Mouse (Mus musculus) yolk sac, embryonic 10.5 days (tissue): ENCODE measurements around the gene Akain1.

Experiments
- DNase-seq: peaks from one replicate; pipeline ENCODE4 v3.0.0-alpha.2; 2017; ENCODE audit warnings: low spot score

The Akain1 gene

DNA sequence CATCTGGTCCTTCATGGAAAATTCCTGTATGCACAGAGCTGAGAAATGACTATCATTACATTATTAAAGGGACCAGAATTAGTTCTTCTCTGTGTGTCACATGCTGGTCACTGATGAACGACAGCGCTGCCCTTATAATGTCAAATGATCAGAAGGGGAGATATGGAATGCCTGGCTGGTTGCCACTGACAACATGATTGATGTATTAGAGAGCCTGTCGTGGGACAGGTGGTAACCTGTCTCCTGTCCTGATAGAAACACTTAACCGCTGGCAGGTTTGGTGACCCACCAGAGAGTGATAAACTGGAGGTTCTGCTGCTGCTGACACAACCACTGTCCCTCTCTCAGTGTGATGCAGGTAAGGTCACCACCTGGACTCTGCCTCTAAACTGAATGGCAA, 40.1 kb downstream of the Akain1 start:
- DNase-seq = no peak

DNA sequence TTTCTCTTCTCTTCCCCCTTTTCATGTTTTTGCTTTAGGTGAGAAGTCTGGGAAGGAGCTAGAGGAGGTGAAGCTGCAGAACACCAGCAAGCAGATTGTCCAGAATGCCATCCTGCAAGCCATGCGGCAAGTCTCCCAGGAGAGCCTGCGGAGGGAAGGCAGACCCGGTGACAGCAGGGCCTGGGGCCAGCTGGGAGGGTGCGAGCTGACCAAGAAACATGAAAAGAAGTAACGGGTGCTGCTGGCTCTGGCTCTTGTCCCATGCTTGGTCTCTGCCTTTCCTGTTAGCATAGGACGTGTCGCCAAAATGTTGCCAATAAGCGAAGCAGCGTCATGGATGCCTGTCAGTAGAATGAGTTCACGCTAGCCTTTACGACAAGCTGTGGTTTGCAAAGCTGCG, 48.0 kb downstream of the Akain1 start:
- DNase-seq = no peak

DNA sequence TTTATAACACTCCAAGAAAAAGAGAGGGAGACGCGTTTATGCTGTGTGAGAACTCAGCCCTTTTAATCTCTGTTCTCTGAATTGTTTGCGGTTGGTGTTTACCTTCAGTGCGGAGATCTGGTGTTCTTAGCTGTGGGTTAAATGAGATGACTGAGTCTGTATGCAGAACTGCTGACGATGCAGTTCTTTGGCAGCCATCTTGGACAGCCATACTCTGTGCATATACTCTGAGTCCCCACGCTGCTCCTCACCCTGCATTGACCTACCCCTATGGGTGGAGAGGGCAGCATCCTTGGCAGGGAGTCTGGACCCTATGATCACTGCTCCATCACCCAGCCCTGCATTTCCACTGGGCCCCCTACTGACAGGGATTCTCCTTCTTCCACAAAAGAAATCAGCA, 48.8 kb downstream of the Akain1 start:
- no peak for DNase-seq

DNA sequence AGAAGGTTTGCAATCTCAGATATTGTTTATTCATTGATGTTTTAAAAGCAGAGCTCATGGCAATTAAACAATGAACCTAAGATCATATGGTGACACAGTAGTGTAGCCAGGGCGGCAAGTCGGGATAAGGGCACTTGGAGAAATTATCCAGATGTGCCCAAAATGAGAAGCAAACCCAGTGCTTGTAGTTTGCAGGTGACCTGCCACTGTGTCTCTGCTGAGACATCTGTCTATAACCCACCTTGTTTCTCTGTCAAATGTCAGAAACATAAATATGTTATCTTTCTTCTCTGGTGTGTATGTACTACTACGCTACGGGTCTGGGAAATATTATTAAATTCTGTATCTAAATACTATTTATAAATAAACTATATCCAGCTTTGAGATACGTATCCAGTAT, 49.7 kb downstream of the Akain1 start:
- DNase-seq = no peak

DNA sequence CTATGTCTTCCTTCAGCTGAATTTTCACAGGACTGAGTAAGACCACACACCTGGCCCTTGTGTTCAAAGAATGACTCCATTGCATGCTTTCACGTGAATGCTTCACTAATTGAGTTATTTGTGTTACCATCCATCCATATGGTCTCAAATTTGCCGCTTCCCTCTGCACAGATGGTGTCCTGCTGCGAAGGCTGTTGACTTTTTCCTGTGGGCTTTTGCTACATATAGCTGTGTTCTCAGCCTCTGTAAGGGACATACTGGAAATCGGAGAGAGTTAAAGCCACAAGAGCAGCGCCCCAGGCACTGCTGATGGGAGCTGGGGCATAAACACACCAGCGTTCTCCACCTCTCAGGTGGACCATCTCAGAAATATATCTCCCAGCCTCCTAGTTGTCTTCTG, 53.2 kb downstream of the Akain1 start:
- DNase-seq = no peak

DNA sequence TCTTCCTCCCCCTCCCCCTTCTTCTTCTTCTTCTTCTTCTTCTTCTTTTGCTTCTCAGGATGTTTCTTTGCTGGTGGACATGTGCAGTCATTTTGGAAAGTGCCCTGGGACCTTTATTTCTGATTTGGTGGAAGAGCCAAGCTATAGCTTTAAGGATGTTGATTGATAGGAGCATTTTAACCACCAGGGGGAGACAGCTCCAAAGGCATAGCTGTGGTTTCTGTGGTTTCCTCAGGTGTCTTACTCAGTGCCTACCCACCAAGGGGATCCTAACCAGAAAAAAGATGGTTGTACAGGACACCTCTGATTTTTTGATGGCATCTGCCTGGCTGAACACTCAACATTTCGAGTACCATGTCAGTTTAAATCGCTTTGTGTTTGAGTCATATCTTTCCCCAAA, 56.4 kb downstream of the Akain1 start:
- DNase-seq = no peak

DNA sequence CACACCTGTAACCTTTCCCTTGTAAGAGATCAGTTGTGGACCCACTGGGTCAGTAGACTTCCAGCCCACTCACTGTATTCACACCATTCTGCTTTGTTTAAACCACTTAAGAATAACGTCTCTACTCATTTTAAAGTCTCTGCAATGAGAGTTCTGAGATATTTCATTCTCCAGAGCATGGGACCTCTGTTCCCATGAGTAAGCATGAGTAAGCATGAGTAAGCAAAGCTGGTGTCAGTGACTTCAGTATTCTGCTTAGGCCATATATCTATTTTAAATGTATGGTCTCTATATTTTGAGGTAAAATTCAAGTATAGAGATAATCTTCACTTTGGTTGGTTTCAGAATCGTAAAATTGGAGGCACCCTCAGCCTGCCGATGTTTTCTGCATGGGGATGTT, 57.0 kb downstream of the Akain1 start:
- no peak for DNase-seq

DNA sequence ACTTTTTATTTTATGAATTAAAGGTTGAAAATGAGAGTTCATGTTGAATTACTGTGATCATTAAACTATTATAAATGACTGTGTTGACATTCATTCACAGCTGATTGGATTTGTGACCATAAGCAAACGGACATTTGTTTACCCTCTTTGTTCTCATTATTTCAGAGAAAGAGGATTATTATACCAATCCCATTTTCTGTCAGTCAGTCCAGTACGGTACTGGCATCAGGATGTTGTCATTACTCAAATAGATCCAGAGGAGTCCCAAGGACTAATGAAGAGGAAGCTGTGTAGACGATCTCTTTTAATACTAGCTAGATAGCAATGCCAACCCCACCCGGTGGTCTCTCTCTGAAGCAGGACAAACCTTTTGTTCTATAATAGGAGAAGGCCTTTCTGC, 58.2 kb downstream of the Akain1 start:
- DNase-seq = no peak

DNA sequence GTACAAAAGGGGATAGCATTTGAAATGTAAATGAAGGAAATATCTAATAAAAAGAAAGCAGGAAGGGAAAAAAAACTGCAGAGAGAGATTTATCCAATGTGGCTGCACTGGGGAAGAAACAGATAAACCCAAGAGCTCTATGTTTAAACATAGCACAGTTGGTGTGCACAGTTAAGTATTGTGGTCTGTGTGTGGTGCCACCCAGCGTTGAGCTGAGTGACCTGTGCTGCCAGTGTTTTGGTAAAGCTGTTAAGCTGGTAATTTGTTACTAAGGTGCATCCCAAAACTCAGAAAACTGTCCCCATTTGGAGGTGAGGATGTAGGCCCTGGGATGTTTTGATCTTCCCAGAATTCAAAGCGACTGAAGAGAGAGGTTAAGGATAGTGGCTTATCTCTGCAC, 59.8 kb downstream of the Akain1 start:
- DNase-seq = no peak

DNA sequence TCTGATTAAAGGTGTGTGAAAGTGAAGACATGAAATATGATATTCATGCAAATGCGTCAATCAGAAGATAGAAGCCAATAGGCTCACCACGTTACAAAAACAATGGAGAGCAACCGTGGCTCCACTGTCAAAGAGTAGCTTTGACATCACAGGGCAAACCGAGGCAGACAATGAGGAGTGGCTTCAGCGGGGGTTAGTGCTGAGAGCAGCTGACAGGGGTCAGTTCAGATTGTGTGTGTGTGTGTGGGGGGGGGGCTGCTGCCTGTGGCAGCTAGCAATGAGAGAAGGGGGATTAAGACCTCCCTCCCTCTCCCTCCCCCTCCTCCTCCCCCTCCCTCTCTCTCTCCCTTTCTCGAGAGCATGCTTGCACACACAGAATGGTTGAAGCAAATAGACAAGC, 60.3 kb downstream of the Akain1 start:
- DNase-seq = no peak

DNA sequence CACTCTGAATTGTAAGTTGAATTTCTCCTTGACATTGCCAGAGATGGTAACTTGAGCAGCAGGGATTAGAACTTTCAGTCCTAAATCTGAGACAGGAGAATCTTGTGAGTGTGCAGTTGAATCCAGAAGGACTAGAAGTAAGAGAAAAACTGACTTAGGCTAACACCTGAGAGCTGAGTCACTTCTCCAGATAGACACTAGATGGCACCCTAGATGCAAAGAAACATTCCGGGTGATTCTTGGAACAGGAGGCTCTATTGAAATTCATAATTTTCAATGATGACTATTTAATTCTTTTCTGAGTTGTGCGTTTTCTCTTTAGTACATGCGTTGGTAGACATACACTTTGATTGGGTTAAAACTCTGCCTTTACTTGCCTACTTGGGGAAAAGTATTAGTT, 66.9 kb downstream of the Akain1 start:
- DNase-seq = no peak

DNA sequence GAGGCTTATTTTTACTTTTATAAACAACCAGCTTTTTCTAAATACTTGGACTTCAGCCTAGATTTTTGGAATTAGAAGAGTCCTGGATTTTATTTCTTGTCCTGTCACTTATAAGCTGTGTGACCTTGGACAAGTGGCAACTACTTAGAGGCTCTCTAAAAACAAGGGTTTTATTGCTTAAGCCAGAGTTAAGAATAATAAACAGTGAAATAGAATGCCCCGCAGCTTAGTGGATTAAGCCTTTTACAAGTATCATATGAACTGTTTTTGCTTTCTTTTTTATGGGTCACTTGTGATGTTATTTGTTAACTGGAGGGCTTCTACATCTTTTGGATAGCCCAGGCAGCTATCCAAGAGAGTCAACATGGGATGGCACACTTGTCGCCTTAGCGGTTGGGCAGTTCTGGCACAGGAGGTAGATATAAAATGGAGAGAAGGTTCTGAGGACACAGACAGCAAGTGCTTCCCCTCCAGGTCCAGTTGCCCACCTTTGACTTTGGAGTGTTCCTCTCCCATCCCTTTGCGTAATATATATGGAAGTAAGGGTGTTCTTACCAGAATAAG, 77.3 kb downstream of the Akain1 start:
- DNase-seq = no peak

DNA sequence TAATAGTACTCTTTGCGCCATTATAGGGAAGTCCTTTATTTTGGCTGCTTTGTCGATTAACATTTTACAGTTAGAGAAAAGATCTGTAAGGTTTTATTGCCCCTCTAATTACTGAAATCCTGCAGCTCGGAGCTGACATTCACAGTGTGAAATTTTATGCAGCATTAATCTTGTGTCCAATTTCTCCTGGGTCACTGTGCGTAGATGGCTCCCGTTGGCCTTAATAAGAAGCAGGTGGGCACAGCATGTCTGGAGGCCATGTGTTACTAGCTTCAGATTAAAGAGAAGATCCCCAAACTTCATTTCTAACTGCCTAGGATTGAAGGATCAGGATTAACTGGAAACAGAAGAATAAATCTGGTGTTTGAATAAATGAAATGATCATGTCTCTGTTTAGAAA, 92.3 kb downstream of the Akain1 start:
- no peak for DNase-seq
